Mouse (Mus musculus) right cerebral cortex, postnatal 14 days (tissue): ENCODE measurements around the gene Wdr91.

Experiments used
- DNase-seq: peaks from one replicate; pipeline ENCODE4 v3.0.0; 2022

Gene Wdr91

DNA sequence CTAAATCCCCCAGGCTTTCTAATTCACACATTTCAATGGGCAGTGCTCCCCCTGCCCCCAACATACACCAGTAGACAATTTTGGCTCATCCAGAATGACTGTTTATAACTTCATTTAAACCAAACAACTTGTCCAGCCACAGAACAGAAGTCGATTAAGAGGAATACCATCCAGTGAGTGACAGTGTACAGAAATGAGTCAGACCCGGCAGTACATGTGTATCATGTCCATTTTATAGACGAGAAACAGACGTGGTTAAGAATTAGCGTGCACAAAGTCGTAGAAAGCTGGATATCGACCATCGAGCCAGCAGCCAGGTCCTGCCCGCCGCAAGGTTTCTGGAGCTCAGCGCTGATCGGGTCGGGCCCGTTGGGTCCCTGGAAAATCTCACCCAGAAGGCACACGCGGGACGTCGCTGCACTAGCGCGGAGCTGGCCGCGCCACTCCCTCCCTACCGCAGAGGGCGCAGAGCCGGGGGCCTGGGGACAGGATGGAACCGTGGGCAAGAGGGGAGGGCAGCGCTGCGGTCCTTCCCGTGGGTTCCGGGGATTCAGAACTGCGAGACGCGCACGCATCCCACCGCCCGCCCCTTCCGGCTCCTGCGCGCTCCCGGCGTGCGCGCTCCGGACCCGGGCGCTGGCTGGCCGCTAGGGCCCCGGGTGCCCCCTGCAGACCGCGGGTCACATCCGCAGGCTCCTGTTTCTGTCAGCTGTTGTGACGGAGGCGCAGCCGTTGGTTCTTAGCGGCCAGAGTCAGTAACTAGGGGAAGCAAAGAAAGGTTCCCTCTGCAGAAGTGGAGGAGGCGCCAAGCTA, 33.0 kb downstream of the Wdr91 start, which contains the start of gene Cyren:
TSS of gene Cyren (minus strand) at position 552 of the 813 bp plus-strand sequence.
- DNase-seq, result peak; percentile 88

DNA sequence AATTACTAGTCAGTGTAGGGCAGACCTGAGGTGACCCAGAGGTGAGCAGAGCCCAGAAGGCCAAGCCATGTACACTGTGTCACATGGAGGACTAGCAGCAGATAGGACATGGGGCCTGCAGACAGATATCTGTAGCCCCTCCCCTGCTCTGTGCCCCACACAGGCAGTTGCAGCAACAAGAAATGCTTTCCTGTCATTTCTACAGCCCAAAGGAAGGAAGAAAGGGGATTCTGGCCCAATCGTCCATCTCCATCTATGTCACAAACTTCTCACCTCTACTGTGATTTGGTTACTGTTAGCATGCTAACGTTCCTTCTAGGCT, 33.9 kb downstream of the Wdr91 start:
- DNase-seq, result no peak

DNA sequence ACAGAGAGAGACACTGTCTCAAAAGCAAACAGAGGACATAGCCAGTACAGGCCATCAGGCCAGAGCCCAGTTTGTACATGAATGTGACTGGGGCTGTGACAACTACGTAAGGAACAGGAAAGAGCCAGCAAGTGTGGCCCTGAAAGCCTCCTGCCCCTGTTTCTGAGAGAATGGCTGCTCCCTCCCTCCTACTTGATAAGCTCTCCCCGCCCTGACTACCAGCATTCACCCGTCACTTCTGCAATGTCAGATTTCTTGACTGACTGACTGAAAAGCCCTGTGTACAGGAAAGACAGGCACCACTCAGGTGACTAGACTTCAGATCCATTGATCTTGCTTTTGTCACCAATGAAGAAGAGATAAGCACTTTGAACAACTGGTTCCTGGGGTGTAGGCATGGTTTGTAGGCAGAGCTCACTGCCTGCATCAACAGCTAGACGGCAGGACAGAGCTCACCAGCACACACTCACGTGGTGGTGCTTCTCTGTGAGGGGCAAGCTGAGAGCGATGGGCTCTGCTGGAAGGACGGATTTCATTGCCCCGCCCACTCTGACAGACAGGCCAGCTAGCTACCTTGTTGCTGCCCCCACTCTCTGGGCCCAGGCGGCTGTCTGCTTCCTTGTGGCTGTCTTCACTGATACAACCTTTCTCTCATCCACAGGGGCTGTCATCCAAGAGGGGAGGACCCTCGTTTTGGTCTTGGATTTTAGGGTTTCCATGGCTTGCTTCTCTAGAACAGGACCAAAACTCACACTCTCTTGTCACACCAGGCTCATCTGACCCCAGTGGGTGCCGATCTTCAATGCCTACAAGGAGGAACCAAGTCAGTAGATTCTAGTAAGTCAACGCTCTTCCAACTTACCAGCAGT, 34.5 kb downstream of the Wdr91 start:
- DNase-seq, result no peak

DNA sequence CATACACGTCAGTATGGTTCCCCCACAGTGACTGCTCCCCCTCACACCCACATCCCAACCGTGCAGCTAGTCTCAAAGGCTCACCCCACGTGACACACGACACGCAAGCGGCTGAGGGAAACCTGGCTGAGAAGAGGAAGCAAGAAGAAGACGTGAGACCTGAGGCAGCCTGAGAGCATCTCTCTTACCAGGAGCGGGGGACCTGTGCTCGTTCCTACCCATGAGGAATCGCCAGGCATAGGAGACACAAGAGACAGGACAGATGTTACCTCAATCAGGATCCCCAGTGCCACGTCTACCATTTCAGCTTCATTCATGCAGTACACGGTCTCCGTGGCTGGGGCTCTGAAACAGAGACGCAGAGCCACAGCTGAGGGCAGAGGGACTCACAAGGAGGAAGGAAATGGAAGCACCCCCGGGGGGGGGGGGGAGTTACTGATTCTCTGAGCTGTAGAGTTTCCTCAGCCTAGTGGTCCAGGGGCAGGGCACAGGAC, 35.4 kb downstream of the Wdr91 start:
- DNase-seq, result no peak

DNA sequence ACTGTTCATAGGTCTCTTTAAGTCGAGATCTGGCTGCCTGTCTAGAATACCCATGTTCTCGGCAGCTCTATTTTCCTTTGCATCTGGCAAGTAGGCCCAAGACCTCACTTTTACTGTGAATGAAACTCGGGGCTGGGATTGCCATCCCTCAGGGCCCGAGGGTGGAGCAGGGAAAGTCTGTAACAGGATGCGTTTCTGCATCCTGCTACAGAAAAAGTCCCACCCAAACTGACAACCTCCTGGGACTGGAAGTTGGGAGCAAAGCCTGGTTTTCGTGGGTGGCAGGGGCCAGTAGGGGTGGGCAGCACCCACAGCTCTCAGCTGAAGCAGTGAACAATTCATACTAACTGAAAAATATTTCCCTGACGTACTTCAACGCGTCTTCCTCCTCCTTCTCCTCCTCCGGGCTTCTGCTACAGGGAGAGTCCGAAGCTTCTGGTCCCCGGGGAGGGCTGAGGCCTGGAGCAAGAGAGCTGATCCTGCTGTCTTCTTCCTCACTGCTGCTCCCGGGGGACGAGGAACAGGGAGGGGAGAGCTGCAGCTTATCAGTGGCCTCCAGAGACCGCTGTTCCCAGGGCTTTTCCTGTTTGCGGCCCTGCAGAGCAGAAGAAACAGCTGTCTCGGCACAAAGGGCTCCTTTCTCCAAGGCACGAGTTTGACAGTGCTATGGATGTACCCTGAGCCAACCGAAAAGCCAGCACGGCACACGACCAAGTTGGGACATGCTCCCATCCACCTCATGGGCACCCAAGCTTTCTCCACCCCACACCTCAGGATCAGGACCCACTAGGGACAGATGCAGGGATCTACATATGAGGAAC, 36.4 kb downstream of the Wdr91 start:
- no peak for DNase-seq

DNA sequence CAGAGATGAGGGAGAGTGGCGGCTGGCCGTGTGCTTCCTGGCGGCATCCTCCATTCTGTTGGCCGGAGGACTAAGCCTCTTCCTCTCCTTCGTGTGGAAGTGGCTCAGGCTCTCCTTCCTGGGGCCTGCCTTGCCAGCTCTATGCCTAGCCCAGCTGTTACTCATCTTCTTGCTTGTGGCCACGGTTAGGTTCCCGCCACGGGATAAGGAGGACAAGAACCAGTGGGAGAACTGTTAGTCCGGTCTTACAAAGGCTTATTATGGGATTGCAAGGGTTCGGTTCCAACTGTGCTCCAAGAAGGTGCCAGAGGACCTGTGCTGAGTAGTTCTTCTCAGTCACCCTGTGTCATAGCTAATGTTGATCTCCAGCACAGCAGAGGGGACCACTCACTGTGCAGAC, 37.8 kb downstream of the Wdr91 start:
- no peak for DNase-seq

DNA sequence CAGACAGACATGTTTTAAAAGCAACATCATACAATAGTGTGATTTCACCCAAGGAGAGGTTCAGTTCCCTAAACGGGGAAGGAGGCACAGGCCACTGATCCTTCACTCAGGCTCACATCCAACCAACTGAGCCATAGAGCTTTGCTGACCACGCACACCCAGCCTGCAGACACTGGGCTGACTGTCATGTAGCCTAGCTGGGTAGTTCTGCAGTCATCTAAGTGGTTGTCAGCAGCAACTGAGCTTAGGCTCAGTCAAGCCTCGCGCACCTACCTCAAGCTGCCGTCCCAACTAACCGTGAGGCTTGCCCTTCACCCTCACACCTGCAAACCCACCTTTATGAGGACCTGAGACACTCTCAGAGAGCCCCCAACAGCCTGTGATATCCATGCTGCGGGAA, 38.7 kb downstream of the Wdr91 start:
- no peak for DNase-seq

DNA sequence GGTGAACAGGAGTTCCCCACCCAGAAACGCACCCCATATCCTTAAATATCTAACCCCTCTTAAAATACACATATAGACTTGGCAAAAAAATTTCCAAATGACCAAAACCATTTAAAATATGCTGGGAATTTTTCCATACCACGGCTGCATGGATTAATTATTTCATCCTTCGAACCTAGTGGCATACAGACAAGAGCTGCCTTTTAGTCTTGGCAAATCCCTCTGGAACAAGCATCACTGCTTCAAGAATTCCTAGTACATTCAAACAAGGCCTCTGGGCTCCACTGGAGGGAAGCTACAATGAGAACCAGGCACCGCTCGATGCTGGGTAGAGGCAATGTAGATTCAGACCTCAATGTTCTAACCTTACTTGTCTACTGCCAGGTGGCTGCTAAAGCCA, 40.0 kb downstream of the Wdr91 start:
- DNase-seq, result no peak

DNA sequence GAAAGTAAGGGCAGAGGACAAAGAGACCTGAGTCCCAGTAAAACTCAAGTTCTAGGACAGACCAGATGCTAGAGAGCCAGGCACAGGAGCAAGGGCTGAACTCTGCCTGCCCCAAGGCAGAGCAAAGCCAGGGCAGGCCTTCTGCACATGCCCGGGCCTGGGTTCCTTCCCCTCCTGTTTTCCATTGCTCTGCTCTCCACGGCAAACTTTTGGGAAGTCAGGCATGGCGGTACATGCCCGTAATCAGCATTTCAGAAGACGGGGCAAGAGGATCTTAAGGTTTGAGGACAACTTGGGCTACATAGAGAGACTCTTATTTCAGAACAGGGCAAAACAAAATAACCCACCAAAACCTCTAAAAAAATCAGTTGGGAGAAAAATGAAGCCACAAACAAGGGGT, 40.5 kb downstream of the Wdr91 start:
- DNase-seq, result no peak

DNA sequence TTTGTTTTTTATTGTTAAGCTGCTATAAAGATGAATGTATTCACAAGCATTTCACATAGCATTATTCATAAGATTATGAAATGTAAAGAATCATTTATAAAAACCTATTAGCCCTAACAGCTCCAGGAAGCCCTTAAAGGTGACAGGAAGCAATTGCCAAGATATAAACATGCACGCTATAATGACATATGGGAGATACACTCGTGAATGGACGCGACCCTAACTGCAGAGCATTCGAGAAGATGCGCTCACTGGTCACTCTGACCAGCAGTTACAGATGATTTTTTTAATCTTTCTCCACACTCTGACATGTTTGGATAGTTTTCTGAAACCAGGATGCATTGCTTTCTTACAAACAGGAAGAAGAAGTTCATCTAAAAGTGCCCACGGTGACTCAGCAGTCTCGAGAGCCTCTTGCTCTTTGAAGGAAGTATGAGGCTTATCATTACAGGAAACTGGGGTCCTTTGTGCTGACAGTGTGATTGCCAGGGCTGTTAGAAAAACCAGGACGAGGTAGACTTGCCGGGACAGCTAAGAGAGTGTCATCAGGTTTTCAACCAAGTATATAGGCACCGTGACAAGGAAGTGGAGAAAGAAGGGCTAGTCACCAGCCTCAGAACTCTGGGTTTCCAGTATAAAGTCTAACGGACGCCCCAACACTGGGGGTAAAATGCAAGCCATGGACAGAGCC, 41.3 kb downstream of the Wdr91 start:
- DNase-seq, result no peak

DNA sequence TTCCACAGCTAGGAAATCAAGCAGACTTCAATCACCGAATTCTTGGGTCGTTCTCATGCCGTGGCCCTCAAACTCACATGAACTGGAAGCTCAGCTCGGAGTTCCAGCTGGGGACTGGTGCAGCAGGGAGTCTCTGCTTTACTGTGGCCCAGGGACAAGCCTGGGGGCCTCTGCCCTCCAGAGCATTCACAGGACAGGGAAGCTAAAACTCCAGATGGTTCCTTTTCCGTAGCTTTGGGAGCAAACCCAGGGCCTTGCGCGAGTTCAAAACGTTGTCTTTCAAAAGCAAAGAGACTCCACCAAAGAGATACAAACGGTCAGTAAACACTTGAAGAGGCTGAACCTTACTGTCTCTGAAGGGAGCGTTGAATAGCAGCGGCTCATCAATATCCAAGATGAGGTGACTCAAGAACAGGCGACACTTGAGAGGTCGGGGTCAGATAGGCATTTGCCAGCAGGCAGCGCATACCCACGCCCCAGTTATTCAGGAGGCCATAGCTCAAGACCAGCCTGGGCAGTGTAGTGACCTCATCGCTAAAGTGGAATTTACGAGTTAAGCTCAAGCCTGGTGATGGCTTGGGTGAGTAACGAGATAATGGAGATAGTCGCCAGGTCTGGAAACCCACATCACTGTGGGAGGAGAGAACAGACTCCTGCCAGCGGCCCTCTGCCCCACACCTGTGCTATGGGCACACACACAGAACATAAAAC, 42.0 kb downstream of the Wdr91 start:
- no peak for DNase-seq

DNA sequence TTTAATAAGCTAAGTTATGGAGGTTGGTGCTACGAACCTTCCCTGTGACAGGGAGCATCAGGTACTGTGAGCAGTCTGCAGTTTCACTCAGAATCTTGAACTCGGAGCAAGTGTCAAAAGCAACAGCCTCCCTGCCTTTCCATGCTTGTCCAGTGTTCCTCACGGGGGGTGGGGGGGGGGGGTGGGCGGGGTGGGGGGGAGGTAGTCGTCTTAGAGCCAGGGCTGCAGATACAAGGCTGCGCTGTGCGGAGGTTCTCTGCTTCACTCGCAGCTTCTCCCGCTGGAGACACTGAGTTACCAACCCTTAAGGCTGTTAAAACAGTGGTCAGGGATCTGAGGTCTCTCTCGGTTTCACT, 42.7 kb downstream of the Wdr91 start:
- DNase-seq, result no peak

DNA sequence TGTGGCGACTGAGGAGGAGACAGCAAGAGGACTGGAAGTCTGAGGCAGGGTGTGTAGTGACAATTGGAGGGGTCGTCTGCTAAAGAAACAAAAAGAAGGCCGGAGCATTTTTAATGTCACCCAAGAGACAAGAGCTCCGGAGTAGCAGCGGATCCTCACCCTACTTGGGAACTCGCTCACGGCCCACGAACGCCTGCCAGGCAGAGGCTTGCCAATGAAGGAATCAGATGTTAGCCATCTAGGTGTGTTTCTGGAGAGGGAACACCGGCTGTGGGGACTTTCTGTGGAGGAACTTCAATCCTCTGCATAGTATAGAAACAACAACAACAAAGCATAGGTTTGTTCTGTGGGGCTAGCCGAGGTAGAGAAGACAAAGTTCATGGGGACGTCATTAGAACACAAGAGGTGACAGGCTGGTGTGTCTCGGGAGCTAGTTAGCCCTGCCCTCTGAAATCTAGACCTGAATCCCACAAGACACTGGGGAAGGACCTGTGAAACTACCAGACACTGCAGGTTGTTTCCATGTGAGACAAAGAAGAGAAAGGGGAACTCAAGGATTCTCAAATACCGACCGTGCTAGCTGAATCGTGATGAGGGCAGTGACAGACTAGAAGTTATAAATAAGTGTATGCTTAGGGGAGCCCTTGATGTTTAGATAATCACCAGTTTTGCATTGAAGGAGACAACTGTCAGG, 43.2 kb downstream of the Wdr91 start:
- DNase-seq, result no peak

DNA sequence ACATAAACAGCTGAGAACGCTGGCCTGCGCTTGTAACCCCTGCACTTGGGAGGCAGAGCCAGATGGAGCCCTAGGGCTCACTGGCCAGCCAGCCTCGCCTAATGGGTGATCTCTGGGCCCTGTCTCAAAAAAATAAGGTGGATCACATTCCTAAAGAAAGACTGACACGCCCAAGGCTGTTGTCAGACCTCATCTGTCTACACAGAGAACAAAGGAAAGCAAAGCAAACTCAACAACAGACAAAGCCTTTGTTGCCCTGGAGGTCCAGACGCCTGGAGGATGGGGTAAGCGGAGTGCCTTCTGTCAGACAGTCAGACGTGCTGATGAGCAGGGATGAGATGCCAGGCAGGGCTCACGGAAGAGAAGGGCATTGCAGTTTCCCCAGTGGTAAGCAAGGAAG, 43.9 kb downstream of the Wdr91 start:
- DNase-seq, result no peak

DNA sequence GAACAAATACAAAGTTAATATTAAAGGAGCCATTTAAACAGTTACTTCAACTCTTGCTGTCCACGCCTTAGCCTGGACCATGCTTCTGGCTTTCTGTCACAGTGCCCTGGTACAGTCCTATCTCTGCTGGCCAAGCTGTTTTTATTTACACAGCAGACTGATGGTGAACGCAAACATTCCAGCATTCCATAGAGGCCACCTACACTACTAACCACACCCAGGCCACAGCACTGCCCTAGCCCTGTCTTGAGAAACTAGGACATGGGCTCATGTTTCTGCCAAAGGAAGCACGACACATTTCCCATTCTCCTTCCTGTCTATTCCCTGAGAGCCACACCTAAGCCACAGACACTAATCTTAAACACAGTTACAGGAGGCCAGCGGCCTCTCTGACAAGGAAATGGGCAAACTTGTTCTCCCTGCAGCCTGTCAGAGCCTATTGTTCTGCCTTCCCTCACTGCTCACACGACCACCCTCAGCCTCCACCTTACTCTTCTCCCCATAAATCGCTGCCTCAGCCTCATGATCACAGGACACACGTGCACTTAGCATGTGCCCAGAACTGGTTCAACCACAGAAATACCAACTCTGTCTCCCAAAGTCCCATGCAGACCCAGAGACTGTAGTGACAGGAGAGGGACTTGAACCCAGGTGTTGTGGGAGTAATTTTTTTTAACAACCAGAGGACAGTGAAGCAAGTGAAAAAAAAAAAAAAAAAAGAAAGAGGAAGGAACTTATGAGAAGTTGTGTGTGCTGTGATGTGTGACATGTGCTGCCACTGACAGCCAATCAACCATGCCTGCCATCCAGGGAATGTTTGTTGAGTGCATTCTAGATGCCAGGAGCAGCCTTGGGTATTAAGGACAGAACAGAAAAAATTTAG, 44.7 kb downstream of the Wdr91 start:
- no peak for DNase-seq

DNA sequence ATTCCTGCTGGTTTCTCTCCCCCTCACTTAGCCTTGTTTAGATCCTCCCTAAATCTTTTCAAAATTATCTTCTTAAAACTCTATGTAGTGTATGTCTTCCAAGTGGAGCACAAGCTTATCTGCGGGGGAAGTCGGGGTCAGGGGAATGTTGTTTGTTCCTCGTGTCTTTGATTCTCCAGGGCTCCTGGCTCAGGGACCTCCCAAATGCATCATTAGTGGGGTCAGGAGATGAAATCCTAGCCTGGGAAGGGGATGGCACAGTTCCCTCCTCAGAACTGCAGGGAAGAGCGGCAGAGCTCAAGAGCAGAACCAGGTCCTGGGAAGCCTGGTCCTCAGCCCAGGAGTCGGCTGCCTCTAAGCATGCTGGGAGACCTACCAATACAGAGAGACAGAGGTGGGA, 45.5 kb downstream of the Wdr91 start:
- no peak for DNase-seq

DNA sequence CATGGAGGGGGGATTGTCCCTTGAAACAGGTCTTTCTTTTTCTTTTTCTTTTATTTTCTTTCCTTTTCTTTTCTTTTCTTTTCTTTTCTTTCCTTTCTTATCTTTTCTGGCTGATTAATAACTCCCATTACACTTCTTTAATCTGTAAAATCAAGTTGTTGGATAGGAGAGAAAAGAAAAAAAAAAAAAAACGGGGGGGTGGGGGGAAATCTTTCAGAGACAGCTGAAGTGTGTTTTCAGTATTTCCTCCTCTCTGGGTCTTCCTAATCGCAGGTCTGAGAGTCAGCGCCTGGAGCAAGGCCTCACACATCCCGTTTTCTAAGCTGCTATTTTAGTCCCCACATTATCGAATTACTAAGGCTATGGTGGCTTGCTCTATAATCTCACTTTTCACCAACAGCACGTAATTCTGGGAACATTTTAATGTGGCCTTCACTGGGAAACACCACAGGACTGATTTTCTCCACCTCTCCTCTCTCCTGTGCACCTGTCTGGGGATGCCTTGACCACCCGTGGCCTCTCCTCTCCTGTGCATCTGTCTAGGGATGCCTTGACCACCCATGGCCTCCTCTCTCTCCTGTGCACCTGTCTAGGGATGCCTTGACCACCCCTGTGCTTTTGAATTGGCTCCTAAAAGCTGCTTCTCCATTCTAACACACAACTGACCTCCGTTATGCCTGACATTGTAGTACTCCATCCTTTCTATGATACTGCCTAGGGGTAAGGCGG, 46.7 kb downstream of the Wdr91 start:
- DNase-seq, result no peak

DNA sequence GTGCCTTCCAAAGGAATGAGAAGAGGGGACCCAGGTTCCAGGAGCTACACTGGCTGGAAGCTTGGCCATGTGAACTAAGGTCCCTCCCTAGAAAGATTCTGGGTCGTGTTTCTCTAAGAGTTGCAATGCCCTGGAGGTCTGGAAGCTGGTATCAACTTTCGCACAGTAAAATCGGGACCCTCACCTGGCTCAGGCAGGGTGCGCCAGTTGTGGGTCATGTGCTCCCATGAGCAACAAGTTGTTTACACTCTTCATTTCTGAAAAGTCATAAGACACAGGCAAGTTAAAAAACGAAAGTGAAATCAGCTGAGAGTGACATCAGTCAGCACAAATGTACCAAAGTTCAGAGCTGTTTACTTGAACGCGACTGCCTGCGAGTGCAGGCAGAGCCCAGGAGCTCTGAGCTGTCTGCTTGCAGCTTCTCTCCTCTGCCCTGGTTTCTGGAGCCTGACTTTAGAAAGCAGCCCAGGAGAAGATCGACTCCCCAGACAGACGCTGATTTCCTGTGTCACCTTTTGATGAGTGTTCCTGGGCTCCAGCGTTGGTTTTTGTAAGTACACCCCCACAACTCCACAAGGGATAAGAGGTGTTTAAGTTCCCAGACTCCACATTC, 47.8 kb downstream of the Wdr91 start, which contains the start of gene Tmem140:
TSS of gene Tmem140 (plus strand) at position 356 of the 613 bp plus-strand sequence.
- DNase-seq, result no peak

DNA sequence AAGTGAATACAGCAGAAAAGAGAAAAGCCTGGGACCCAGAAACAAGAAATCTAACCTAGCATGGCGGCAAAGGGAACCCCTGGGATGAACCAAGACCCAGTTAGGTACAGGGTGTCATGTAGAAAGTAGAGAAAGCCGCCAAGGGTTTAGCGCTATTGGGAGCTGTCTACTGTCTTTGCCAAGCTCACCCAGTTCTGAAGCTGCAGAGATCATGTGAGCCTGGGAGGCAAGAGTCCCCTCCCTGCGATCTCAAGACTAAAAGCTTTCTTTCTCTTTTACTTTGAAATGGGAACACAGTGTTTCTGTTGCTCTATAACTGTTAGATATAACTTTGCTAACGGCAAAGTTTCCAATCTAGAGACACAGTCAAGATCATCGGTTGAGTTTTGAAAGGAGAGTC, 48.3 kb downstream of the Wdr91 start:
- DNase-seq, result no peak
